Comparison of ENCODE assay signal across 8 mouse cellular contexts in genomic region chr10:43739718-43740117, GRCm38 (mm10).
DNase-seq lines count a peak whose midpoint lies in the region; ATAC-seq and TF ChIP-seq lines count a peak whose summit lies in the region.

No protein-coding gene starts in this region.

- 0 out of 2 replicates have a peak overlapping the region, but pooled peaks have one; percentile 40 for H3K9ac ChIP-seq in heart, embryonic 13.5 days
- no peak overlapping the region for H3K9ac ChIP-seq in midbrain, embryonic 12.5 days (replicated peaks)

- TF ChIP-seq POLR2A in bone marrow, adult 2 months (IDR thresholded peaks at IDR 0.05; ENCODE audit: borderline replicate concordance, control insufficient read depth, low read depth, low read length) = peak; percentile 18; the same call in 1 of the 2 replicates

- H3K27me3 ChIP-seq in heart, embryonic 13.5 days (replicated peaks) = no peaks in the 10 kb centered on the region
- H3K27me3 ChIP-seq in midbrain, embryonic 12.5 days = peaks cover 3% of the 10 kb centered on the region; the same call in 1 of the 2 replicates

- 32% methylated on average over 8 of the region's 8 CpGs for WGBS in heart, embryonic 13.5 days
- 30% methylated on average over 8 of the region's 8 CpGs for WGBS in bone marrow, adult 2 months
- WGBS in midbrain, embryonic 12.5 days = 47% methylated on average over 8 of the region's 8 CpGs

- H3K4me2 ChIP-seq in heart, embryonic 13.5 days = peak overlapping the region; percentile 37
- H3K4me2 ChIP-seq in midbrain, embryonic 12.5 days (replicated peaks) = no peak overlapping the region

- peaks cover 38% of the 10 kb centered on the region for H3K4me1 ChIP-seq in heart, embryonic 13.5 days
- H3K4me1 ChIP-seq in bone marrow, adult 2 months (ENCODE audit: control insufficient read depth, insufficient read depth, low read length) = peaks cover 9% of the 10 kb centered on the region
- peaks cover 31% of the 10 kb centered on the region for H3K4me1 ChIP-seq in midbrain, embryonic 12.5 days

- intact Hi-C loops in heart, postnatal 36 days (cut with DNase I) = no loop called here

- ATAC-seq in heart, embryonic 13.5 days (ENCODE audit: extremely low read depth, insufficient number of reproducible peaks, low FRiP score, low TSS enrichment) = 0 out of 2 replicates have a peak, but pooled peaks have one; percentile 38
- ATAC-seq in hematopoietic stem cell, adult 5-6 weeks (replicated peaks in 1 of 2; ENCODE audit: insufficient read depth in 1 of 2, low FRiP score in 2 of 2, low TSS enrichment in 1 of 2, low read depth in 1 of 2, poor library complexity in 2 of 2, severe bottlenecking in 2 of 2) = peak; percentile 17 to 19; a peak in 1 of 4 replicates
- ATAC-seq in midbrain, embryonic 12.5 days (ENCODE audit: low FRiP score, low read depth) = no peak

- no peak for DNase-seq in heart, postnatal 36 days
- DNase-seq in adrenal gland, adult 18-20 months (ENCODE audit: low spot score in 2 of 2) = no peak
- DNase-seq in spleen, postnatal 14 days (ENCODE audit: low spot score in 2 of 2) = no peak
- DNase-seq in cerebellum, postnatal 25 days = no peak

- TF ChIP-seq CTCF in bone marrow, adult 2 months (IDR thresholded peaks at IDR 0.05; ENCODE audit: control insufficient read depth, insufficient read depth, low read length) = no peak

- peak overlapping the region; percentile 73 for H3K27ac ChIP-seq in heart, embryonic 13.5 days (replicated peaks)
- peak overlapping the region; percentile 40 for H3K27ac ChIP-seq in bone marrow, adult 2 months (ENCODE audit: control insufficient read depth, insufficient read depth, low read depth, low read length, poor library complexity)
- peak overlapping the region; percentile 21; the same call in 1 of the 2 replicates for H3K27ac ChIP-seq in midbrain, embryonic 12.5 days (replicated peaks)

- H3K9me3 ChIP-seq in heart, embryonic 13.5 days = no peaks in the 10 kb centered on the region
- H3K9me3 ChIP-seq in midbrain, embryonic 12.5 days = no peaks in the 10 kb centered on the region

- no peak overlapping the region for H3K4me3 ChIP-seq in heart, embryonic 13.5 days
- H3K4me3 ChIP-seq in bone marrow, adult 2 months (replicated peaks; ENCODE audit: control insufficient read depth, low read depth, low read length) = no peak overlapping the region
- H3K4me3 ChIP-seq in midbrain, embryonic 12.5 days = no peak overlapping the region

- no peaks in the 10 kb centered on the region for H3K36me3 ChIP-seq in heart, embryonic 13.5 days
- no peaks in the 10 kb centered on the region for H3K36me3 ChIP-seq in midbrain, embryonic 12.5 days

Comparison
In these comparisons a context has a peak if more than half of its experiments do, and no peak if none do; other contexts are left out.
1. H3K27ac ChIP-seq: peak in every context shown above with its lines; median percentile 73 in heart, embryonic 13.5 days; 40 in bone marrow, adult 2 months; 21 in midbrain, embryonic 12.5 days.